Mouse (Mus musculus) ES-Bruce4 (cell line): ENCODE measurements around the gene Colgalt1. TPM values are rescaled to one million over a fixed set of nuclear protein-coding genes. Genes with fewer than 3 reads are reported as not detected.

ENCODE experiments used
- H3K27ac ChIP-seq: 2 replicates; pipeline ENCODE4 v1.5.1; 2012; ENCODE audit warnings: low read length, inconsistent platforms; ENCODE audit not compliant: insufficient read depth
- H3K27me3 ChIP-seq: 2 replicates; pipeline ENCODE4 v1.6.1; 2012; ENCODE audit warnings: mild to moderate bottlenecking, low read length, inconsistent platforms; ENCODE audit not compliant: control insufficient read depth, poor library complexity, insufficient read depth, severe bottlenecking
- H3K36me3 ChIP-seq: 2 replicates; pipeline ENCODE4 v1.6.1; 2012; ENCODE audit warnings: inconsistent platforms, mild to moderate bottlenecking, low read length, moderate library complexity; ENCODE audit not compliant: control insufficient read depth, poor library complexity, insufficient read depth, severe bottlenecking
- H3K4me1 ChIP-seq: one replicate; pipeline ENCODE4 v1.8.1; 2011; ENCODE audit warnings: low read length; ENCODE audit not compliant: control insufficient read depth, insufficient read depth
- H3K4me3 ChIP-seq: 2 replicates; pipeline ENCODE4 v1.5.1; 2011; ENCODE audit warnings: low read depth, mild to moderate bottlenecking, low read length
- H3K9ac ChIP-seq: 2 replicates; pipeline ENCODE4 v1.6.1; 2012; ENCODE audit warnings: low read depth, mild to moderate bottlenecking, inconsistent platforms; ENCODE audit not compliant: poor library complexity, severe bottlenecking
- H3K9me3 ChIP-seq: replicated peaks from 2 replicates; pipeline ENCODE4 v1.6.1; 2012; ENCODE audit warnings: mild to moderate bottlenecking, low read length, inconsistent platforms; ENCODE audit not compliant: control insufficient read depth, poor library complexity, insufficient read depth, severe bottlenecking
- CTCF ChIP-seq: IDR thresholded peaks from one replicate; pipeline ENCODE4 v1.8.1; 2011; ENCODE audit warnings: low read depth, low read length
- EP300 ChIP-seq: IDR thresholded peaks from 2 replicates; pipeline ENCODE4 v1.6.1; 2011; ENCODE audit warnings: low read depth, low read length; ENCODE audit not compliant: insufficient read depth
- POLR2A ChIP-seq: IDR thresholded peaks from one replicate; pipeline ENCODE4 v1.8.1; 2011; ENCODE audit warnings: low read length; ENCODE audit not compliant: insufficient read depth
- polyA plus RNA-seq: library from polyadenylated mRNA; stranded (reverse); fragments of >200 nt; gene quantifications from 2 replicates; pipeline ENCODE4 v1.2.4, GENCODE M21; 2011; ENCODE audit warnings: low read depth; ENCODE audit not compliant: missing spikeins, insufficient read depth, insufficient read length

Colgalt1 gene
- polyA plus RNA-seq, 1 experiment, result 83.2 TPM

- TF ChIP-seq EP300 (peak; percentile 3; the same call in 1 of the 2 replicates), CTCF (peak; percentile 10), POLR2A (peak; percentile 88)
- H3K4me3 ChIP-seq, result peak overlapping the region; percentile 71
- H3K9me3 ChIP-seq, result no peaks in the 10 kb centered on the region
- H3K4me1 ChIP-seq, result peaks cover 13% of the 10 kb centered on the region
- peak overlapping the region; percentile 68 for H3K9ac ChIP-seq
- H3K27ac ChIP-seq, result no peak overlapping the region
- peaks cover 5% of the 10 kb centered on the region; the same call in 1 of the 2 replicates for H3K36me3 ChIP-seq
- H3K27me3 ChIP-seq, result no peaks in the 10 kb centered on the region
Observed at GRCm38 (mm10) chr8:71629096-71629697, 18.4 kb downstream of the Colgalt1 start.

DNA sequence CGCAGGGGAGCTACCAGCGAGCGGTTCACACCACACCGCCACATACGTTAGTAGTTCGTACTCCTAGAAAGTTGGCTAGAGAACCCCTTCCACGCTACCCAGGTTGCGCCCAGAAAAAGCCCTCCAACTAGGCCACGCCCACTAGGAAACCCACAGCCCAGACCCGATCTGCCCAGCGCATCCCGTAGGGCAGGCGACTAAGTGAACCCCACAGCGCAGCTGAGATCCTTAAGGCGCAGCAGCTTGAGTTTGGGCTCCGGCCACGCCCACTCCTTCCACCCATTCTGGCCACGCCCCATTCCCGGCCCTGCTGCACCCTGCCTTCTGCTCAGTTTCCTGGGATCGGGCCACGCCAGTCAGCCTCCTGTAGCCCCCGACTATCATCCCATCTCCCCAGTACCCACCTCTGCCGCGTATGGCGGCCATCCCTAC lies 19.0 kb downstream of the Colgalt1 start:
- TF ChIP-seq CTCF, result no peak
- peak; percentile 39 for TF ChIP-seq POLR2A
- no peak for TF ChIP-seq EP300
- Histone ChIP-seq H3K36me3 (no peaks in the 10 kb centered on the region), H3K4me1 (peaks cover 13% of the 10 kb centered on the region), H3K9ac (peak overlapping the region; percentile 68), H3K4me3 (peak overlapping the region; percentile 57), H3K9me3 (no peaks in the 10 kb centered on the region), H3K27ac (no peak overlapping the region), H3K27me3 (no peaks in the 10 kb centered on the region)

DNA sequence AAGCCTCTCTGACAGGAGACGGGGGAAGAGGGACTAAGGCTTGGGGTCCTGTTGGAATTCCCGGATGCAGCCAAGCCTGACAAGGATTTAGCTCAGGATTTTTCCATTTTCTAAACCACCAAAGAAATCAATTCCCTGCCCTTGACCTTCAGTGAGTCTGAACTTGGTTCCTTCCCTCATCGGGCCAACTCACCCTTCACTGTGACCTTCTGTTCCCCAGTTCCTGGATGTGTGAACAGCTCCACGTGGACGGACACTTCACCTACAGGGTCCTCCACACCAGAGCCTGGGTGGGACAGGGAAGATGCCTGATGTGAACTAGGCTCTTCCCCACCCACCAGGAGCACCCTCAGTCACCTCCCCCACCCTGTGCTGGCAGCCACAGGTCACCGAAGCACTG lies 20.0 kb downstream of the Colgalt1 start:
- no peaks in the 10 kb centered on the region for H3K9me3 ChIP-seq
- peaks cover 13% of the 10 kb centered on the region for H3K4me1 ChIP-seq
- no peak overlapping the region for H3K27ac ChIP-seq
- H3K27me3 ChIP-seq, result no peaks in the 10 kb centered on the region
- H3K9ac ChIP-seq, result no peak overlapping the region
- no peaks in the 10 kb centered on the region for H3K36me3 ChIP-seq
- TF ChIP-seq CTCF, result no peak
- TF ChIP-seq POLR2A, result no peak
- no peak for TF ChIP-seq EP300
- H3K4me3 ChIP-seq, result no peak overlapping the region

DNA sequence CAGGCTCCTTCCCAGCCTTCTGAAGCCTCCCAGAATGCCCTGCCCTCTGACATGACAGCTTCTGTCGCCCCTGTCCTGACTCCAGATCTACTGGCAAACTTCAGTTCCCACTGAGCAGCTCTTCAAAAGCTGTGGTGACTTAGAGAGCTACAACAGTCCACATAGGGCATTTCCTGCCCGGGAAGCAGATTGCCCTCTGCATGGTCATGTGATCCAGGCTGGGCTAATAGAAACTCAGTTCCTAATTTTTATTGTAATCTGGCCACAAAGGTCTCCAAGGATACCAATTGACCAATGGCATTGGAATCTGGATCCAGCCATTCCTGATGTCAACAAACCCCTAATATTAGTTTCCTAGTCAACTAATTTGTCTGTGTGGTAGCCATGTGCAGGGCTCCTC lies 21.1 kb downstream of the Colgalt1 start:
- no peaks in the 10 kb centered on the region for H3K27me3 ChIP-seq
- peaks cover 13% of the 10 kb centered on the region for H3K4me1 ChIP-seq

DNA sequence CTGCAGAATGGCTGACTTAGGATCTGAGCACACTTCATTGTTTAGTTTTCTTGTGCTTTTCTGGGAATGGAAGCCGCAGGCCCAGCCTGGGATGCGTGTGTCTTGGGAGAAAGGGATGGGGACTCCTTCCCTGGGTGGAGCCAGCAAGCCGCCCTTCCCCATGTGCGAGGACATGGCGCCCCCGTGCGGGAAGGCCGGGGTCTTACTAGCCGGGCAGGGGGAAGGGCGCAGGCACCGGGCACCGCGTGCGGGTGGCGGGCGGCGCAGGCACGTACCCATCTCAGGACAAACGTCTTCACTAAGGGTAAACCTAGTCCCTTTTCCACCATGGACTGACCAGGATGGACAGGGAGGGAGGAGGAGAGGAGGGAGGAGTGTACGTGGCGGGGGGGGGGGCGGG lies 22.4 kb downstream of the Colgalt1 start:
- H3K36me3 ChIP-seq, result no peaks in the 10 kb centered on the region
- TF ChIP-seq CTCF (peak; percentile 80), EP300 (no peak)
- no peaks in the 10 kb centered on the region for H3K27me3 ChIP-seq

More for the DNA sequence above, 21.1 kb downstream of the Colgalt1 start:
- no peaks in the 10 kb centered on the region for H3K9me3 ChIP-seq
- H3K36me3 ChIP-seq, result no peaks in the 10 kb centered on the region
- no peak overlapping the region for H3K4me3 ChIP-seq
- H3K27ac ChIP-seq, result no peak overlapping the region
- no peak overlapping the region for H3K9ac ChIP-seq
- no peak for TF ChIP-seq POLR2A

DNA sequence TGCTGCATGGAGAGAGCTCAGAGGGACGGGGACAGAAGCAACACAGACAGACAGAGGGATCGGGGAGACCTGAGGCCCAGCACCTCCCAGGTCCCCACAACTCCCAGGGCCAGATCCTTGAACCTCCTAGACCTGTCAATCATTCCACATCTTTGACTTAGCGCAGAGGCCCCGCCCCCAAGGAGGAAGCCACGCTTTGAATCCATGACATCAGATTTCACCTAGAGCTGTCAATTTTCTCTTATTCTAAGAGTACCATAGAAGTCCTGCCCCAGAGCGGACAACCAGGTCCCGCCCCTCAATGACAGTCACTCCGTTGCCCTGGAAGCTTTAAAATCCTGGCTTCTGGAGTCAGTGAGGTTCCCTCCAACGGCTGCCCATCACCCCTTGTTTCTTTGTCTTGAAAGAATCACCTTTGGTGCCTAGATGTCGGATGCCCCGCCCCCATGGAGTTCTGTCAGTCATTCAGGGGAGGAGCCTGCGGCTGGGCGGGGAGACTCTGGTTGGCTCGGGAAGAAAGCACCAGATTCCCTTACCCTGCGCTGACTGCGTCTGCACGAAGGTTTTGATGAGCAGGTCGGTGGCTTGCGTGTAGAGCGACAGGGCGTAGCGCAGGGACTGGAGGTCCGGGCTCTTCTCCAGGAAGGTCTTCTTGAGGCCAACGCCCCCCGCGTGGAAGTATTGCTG lies 23.3 kb downstream of the Colgalt1 start:
- TF ChIP-seq POLR2A (peak; percentile 61), EP300 (0 out of 2 replicates have a peak, but pooled peaks have one; percentile 20), CTCF (no peak)
- no peaks in the 10 kb centered on the region for H3K9me3 ChIP-seq
- peak overlapping the region; percentile 13 for H3K9ac ChIP-seq
- H3K27me3 ChIP-seq, result no peaks in the 10 kb centered on the region
- H3K27ac ChIP-seq, result no peak overlapping the region
- peaks cover 5% of the 10 kb centered on the region for H3K4me1 ChIP-seq
- peak overlapping the region; percentile 42 for H3K4me3 ChIP-seq
- no peaks in the 10 kb centered on the region for H3K36me3 ChIP-seq

More for the DNA sequence above, 22.4 kb downstream of the Colgalt1 start:
- H3K4me1 ChIP-seq, result peaks cover 7% of the 10 kb centered on the region
- H3K9ac ChIP-seq, result 0 out of 2 replicates have a peak overlapping the region, but pooled peaks have one; percentile 8
- H3K9me3 ChIP-seq, result no peaks in the 10 kb centered on the region
- H3K27ac ChIP-seq, result no peak overlapping the region
- peak overlapping the region; percentile 45 for H3K4me3 ChIP-seq
